Mouse (Mus musculus) layer of hippocampus, postnatal 14 days (tissue): ENCODE results near the gene Socs7. TPM values are rescaled to one million over a fixed set of nuclear protein-coding genes. Genes with fewer than 3 reads are reported as not detected.
A peak's percentile ranks its signal among the peaks of the same experiment; 100 is the strongest.

Experiments
- DNase-seq, 2 experiments: peaks; one replicate each; pipeline ENCODE4 v3.0.0; 2021 to 2022; ENCODE audit warnings: low spot score in 2 of 2, mixed read lengths in 1 of 2
- total RNA-seq, 2 experiments: library from RNA; stranded (reverse); gene quantifications; 2 replicates each; pipeline ENCODE4 v1.2.3; 2021

The Socs7 gene
- total RNA-seq, 2 experiments from 2014 or later = 75.2 to 77.8 TPM

- DNase-seq = no peak
Observed at GRCm38 (mm10) chr11:97415330-97415711, 53.0 kb downstream of the Socs7 start, which contains the start of gene Arhgap23. Arhgap23 (plus strand) TSS chr11:97415533.

- DNase-seq = peak in 1 of 2 experiments; percentile 49
Observed at GRCm38 (mm10) chr11:97415712-97416636, 53.6 kb downstream of the Socs7 start.

DNA sequence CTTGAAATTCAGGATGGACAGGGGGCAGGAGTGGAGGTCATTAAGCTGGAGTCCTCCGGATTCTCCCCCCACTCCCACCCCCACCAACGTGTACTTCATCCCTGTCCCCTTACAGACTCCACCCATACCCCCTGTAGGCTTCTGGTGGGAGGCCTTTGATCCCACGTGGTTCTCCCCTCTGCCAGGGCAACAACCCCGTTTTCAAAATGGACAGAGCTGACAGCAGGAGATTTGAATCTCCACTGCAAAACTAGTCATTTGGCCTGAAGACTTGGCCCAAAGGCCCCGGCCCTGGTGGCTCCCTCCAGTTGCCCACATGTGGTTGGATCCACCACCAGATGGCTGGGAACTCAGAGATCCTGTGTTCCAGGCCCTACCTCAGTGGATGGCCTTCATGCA is 54.3 kb downstream of the Socs7 start:
- no peak for DNase-seq

DNA sequence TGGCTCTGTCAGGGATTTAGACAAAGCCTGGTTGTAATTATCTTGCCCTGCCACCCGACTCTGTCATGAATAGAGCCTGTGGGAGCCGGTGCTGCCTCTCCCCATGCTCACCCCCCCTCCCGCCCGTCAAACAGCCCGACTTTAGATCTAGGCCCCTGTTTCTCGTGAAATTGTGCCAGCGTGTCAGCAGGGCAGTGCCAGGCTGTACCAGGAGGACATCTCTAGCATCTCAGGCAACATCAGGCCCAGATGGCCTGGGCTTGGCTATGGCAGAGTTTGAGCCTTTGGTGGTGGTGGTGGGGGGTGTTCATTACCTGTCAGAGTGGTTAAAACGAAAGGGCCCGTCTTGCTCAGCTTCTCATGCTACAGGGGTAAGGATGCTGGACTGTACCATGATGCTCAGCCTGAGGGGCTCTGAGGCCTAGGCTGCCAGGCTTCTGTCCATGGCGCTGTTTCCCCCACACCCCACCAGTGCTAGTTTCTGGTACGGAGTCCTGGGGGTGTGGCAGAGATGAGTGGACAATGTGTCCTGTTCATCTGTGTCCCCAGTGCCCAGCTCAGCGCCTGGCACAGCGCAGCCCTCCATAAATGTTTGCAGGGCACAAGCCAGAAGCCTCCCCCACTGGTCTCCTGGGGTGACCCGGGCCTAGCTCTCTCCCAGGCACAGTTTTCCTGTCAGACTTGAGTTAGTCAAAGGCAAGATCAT is 56.6 kb downstream of the Socs7 start:
- no peak for DNase-seq

GRCm38 (mm10) chr11:97419540-97419900 is 57.2 kb downstream of the Socs7 start:
- DNase-seq = no peak

- peak; percentile 40 to 79 for DNase-seq
Observed at GRCm38 (mm10) chr11:97422507-97422906, 60.2 kb downstream of the Socs7 start.

GRCm38 (mm10) chr11:97424092-97424692 is 61.8 kb downstream of the Socs7 start:
- DNase-seq = no peak

- DNase-seq = no peak
Observed at GRCm38 (mm10) chr11:97424802-97425201, 62.5 kb downstream of the Socs7 start.

DNA sequence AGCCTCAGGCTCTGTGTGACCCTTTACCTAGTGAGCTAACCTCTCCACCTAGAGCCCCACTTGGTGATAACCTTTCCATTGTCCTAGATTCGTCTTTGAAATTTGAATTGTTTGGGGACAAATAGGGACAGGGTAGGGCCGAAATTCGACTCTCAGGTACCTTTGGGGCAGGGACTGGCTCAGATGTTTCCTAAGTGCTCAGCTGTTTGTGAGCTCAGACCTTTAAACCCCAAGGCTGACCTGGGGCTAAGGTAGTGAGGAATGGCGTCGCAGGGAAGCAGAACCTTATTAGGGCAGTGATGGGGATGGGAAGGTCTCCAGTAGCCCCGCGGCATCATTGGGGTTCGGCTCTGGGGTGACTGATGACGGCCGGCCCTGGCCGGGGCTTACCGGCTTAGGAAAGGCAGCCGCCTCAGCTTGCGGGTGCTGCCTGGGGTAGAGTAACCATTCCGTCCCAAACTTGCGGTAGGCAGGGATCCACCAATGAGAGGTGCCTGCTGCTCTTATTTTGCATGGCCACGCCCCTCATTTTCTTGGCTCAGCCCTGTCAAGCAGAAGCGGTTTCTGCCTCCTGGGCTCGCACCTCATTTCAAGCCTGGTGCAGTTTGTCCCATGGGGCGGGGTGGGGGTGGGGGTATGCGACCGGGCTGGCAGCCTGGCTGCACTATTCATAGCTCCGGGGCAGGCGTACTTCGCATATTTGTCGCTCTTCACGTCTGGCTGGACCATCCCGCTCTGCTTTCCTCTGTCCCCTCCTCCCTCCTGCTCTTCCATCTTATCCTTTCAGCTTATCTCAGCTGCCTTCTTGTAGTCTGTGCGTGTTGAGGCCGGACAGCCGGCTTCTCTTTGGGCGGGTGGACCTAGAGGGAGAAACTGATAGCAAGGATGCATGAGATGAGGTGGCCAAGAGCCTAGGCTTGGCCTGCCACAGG is 65.7 kb downstream of the Socs7 start:
- DNase-seq = peak in 1 of 2 experiments; percentile 44

- no peak for DNase-seq
Observed at GRCm38 (mm10) chr11:97428726-97429077, 66.4 kb downstream of the Socs7 start.

DNA sequence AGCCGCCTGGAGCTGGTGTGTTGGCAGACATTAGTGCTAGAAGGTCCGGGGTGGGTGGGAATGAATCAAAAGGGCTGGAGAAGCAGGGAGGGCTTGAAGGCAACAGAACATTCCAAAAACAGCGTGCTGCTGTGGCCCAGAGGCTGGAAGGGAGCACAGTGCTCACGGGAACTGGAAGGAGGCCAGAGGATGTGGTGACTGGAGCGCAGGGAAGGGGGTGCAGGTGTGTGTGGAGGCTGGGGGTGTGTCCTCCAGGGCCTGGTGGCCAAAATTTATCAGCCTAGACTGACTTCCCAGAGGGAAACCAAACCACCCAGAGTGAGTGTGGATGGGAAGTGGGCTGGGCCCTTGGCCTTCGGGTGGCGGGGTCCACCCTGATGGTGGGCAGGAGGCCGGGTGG is 67.3 kb downstream of the Socs7 start:
- DNase-seq = no peak

DNA sequence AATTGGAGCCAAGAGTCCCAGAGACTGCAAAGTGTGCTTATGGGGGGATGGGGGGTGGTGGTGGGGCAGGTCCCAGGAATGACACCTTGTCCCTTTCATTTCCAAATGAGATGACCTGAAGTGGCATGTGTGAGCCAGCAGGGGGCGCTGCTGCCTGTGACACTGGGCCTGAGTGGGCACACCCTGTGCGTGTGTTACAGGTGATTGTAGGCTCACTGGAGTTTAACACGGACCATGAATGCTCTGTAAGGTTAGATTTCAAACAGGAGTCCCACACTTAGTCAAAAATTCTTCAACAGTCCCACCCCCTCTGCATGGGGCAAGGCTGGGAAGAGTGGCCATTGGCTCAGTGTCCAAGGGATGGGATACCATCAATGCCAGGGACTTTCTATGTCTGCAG is 69.7 kb downstream of the Socs7 start:
- DNase-seq = no peak

DNA sequence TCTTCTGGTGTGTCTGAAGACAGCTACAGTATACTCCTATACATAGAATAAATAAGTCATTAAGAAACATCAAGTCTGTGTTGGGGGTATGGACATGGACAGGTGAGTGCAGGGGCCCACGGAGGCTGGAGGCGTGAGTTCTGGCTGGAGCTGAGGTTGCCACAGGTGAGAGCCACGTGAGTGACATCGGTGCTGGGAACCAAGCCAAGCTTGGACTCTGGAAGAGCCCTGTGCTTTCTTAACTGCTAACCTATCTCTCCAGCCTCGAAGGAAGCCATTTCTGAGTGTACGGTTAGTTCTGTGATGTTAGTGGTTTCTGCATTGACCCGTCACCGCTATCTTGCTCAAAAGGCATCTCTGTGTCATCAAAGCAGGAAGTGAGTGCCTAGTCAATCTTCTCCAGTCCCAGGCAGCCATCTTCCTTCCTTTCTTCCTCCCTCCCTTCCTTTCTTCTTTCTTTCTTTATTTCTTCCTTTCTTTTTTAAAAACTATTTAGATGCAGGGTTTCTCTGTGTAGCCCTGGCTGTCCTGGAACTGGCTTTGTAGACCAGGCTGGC is 70.7 kb downstream of the Socs7 start:
- no peak for DNase-seq

DNA sequence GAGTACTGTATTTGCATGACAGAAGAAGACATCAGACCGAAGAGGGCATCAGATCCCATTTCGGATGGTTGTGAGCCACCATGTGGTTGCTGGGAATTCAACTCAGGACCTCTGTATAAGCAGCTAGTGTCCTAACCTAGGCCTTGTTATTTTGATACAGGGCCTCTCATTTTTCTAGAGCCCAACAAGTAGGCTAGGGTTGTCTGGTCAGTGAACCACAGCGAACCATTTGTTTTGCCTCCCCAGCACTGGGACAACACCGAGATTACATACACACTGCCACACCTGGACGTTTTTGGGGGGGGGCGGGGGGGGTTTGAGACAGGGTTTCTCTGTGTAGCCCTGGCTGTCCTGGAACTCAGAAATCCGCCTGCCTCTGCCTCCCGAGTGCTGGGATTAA is 71.8 kb downstream of the Socs7 start:
- no peak for DNase-seq

GRCm38 (mm10) chr11:97434704-97435454 is 72.5 kb downstream of the Socs7 start:
- DNase-seq = peak in 1 of 2 experiments; percentile 48

DNA sequence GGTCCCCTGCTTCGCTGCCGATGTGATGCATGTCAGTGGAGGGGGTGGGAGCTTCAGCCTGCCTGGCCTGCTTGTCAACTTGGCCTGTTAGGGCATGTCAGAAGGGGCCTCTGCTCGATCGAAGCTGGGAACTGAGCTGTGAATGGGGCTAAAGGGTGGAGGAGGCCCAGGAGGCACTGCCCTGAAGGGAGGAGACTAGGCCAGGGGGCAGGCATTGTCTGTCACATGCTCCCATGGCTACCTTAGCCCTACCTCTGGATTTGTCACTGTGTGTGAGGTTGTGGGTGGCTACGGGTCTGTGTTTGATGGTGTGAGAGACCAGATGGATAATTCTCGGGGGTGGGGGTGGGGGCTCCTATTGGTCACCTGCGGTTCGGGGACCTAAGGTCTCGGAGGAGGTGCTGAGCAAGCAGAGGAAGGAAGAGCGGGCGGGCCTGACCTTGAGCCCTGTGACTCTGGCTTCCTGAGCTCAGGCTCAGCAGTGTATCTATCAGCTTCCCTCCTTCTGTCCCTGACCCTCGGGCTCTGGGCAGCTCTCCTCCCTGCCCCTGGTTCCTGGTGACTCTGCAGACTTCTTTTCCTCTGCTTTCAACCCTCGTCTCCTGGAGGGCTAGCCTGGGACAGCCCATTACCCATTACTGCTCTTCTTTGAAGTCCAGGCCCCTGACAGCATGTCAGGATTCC is 73.6 kb downstream of the Socs7 start:
- no peak for DNase-seq

- no peak for DNase-seq
Observed at GRCm38 (mm10) chr11:97437745-97438144, 75.4 kb downstream of the Socs7 start.

DNA sequence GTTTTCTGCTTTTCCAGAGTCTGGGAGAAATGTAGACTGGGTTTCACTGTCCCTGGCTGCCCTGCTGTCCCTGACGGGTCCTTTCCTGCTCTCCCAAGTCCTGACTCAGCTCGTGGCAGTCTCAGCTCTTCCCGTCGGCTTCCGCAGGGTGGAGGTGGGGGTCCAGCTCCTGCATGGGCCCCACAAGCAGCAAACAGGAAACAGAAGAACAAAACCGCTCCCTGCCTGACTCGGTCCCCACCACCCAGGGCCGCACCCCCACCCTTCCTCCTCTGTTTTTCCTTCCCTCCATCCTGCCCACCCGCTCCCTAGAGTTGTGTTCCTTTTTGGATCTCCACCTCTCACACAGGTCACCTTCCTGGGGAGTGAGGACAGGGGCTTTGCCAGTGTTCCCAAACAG is 76.5 kb downstream of the Socs7 start:
- DNase-seq = no peak

- no peak for DNase-seq
Observed at GRCm38 (mm10) chr11:97439935-97440334, 77.6 kb downstream of the Socs7 start.
